ENCODE assay signal across 8 mouse cellular contexts in the genomic region with DNA sequence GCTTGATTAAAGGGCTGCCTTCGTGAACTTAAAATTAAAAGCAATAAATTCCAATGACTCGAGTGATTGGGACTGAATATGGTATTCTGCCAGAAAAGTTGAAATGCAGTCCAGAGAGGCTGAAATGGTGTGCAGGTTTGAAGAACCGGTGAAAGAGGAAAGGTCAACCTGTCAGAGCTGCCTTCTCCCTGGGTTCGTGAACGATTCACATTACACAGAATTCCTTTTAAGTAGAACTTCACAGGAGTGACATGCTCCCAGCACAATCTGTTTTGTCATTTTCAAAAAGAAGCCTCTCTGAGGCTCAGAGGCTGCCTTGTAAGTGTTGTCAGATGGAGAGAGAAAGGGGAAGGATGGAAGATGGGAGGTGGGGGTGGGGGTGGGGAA. TPM values are rescaled to one million over a fixed set of nuclear protein-coding genes. Genes with fewer than 3 reads are reported as not detected.
DNase-seq lines count a peak whose midpoint lies in the region; ATAC-seq and TF ChIP-seq lines count a peak whose summit lies in the region.

No protein-coding gene starts in this region.

- peaks cover 4% of the 10 kb centered on the region for H3K36me3 ChIP-seq in erythroblast, embryonic 14.5 days (ENCODE audit: control insufficient read depth)
- no peaks in the 10 kb centered on the region for H3K36me3 ChIP-seq in neural tube, embryonic 11.5 days (ENCODE audit: control insufficient read depth, insufficient read depth, low read length)
- H3K36me3 ChIP-seq in limb, embryonic 15.5 days: no peaks in the 10 kb centered on the region
- H3K36me3 ChIP-seq in stomach, postnatal 0 days (ENCODE audit: control insufficient read depth, insufficient read depth, low read length): no peaks in the 10 kb centered on the region

- peak overlapping the region; percentile 83 for H3K4me2 ChIP-seq in neural tube, embryonic 11.5 days (ENCODE audit: low read depth)
- H3K4me2 ChIP-seq in limb, embryonic 15.5 days: peak overlapping the region; percentile 85
- peak overlapping the region; percentile 94 for H3K4me2 ChIP-seq in stomach, postnatal 0 days (replicated peaks; ENCODE audit: low read depth)

- peak overlapping the region; percentile 74 for H3K4me3 ChIP-seq in erythroblast, embryonic 14.5 days (replicated peaks)
- peak overlapping the region; percentile 65 for H3K4me3 ChIP-seq in neural tube, embryonic 11.5 days (ENCODE audit: low read depth, low read length)
- peak overlapping the region; percentile 66 for H3K4me3 ChIP-seq in limb, embryonic 15.5 days
- peak overlapping the region; percentile 69 for H3K4me3 ChIP-seq in stomach, postnatal 0 days (ENCODE audit: low read depth, low read length)

- H3K27ac ChIP-seq in neural tube, embryonic 11.5 days (ENCODE audit: low read depth, low read length): no peak overlapping the region
- H3K27ac ChIP-seq in limb, embryonic 15.5 days: no peak overlapping the region; the same call in 1 of the 2 replicates
- no peak overlapping the region for H3K27ac ChIP-seq in stomach, postnatal 0 days (replicated peaks)

- H3K27me3 ChIP-seq in erythroblast, embryonic 14.5 days (ENCODE audit: control insufficient read depth): no peaks in the 10 kb centered on the region
- no peaks in the 10 kb centered on the region for H3K27me3 ChIP-seq in neural tube, embryonic 11.5 days (ENCODE audit: control insufficient read depth, insufficient read depth, low read length)
- H3K27me3 ChIP-seq in limb, embryonic 15.5 days: no peaks in the 10 kb centered on the region
- H3K27me3 ChIP-seq in stomach, postnatal 0 days (ENCODE audit: control insufficient read depth, insufficient read depth, low read length): no peaks in the 10 kb centered on the region

- no peak for DNase-seq in neural tube, embryonic 11.5 days (ENCODE audit: low spot score)
- DNase-seq in neural tube, embryonic 10.5 days (ENCODE audit: extremely low spot score, low spot score): no peak
- no peak for DNase-seq in stomach, postnatal 0 days (ENCODE audit: low spot score)
- no peak for DNase-seq in adrenal gland, adult 8-10 months
- DNase-seq in cerebellum, adult 18-20 months: no peak

- peaks cover 20% of the 10 kb centered on the region for H3K4me1 ChIP-seq in erythroblast, embryonic 14.5 days (ENCODE audit: control insufficient read depth)
- peaks cover 4% of the 10 kb centered on the region; the same call in 1 of the 2 replicates for H3K4me1 ChIP-seq in neural tube, embryonic 11.5 days (ENCODE audit: control insufficient read depth, insufficient read depth, low read length)
- peaks cover 16% of the 10 kb centered on the region for H3K4me1 ChIP-seq in limb, embryonic 15.5 days
- no peaks in the 10 kb centered on the region for H3K4me1 ChIP-seq in stomach, postnatal 0 days (replicated peaks; ENCODE audit: control insufficient read depth, insufficient read depth)

- no peak for TF ChIP-seq EP300 in stomach, postnatal 0 days (optimal IDR thresholded peaks at IDR 0.05)

- ATAC-seq in erythroblast, adult 5-6 weeks (replicated peaks; ENCODE audit: low FRiP score, poor library complexity, severe bottlenecking): no peak
- no peak for ATAC-seq in neural tube, embryonic 11.5 days (ENCODE audit: insufficient read depth, low FRiP score, low TSS enrichment)
- no peak for ATAC-seq in limb, embryonic 15.5 days (ENCODE audit: insufficient number of reproducible peaks, low FRiP score, low TSS enrichment, low read depth)
- ATAC-seq in stomach, postnatal 0 days (ENCODE audit: low FRiP score, low TSS enrichment): no peak

- TF ChIP-seq CTCF in stomach, postnatal 0 days (IDR thresholded peaks at IDR 0.05; ENCODE audit: low read depth): no peak

- H3K9ac ChIP-seq in neural tube, embryonic 11.5 days (ENCODE audit: low read length): peak overlapping the region; percentile 89
- peak overlapping the region; percentile 59; the same call in 1 of the 2 replicates for H3K9ac ChIP-seq in limb, embryonic 15.5 days
- H3K9ac ChIP-seq in stomach, postnatal 0 days (ENCODE audit: low read length): peak overlapping the region; percentile 83

- H3K9me3 ChIP-seq in erythroblast, embryonic 14.5 days (ENCODE audit: control insufficient read depth, low read length): no peaks in the 10 kb centered on the region
- H3K9me3 ChIP-seq in neural tube, embryonic 11.5 days (ENCODE audit: control insufficient read depth, low read length): no peaks in the 10 kb centered on the region
- no peaks in the 10 kb centered on the region for H3K9me3 ChIP-seq in limb, embryonic 15.5 days
- H3K9me3 ChIP-seq in stomach, postnatal 0 days (ENCODE audit: control insufficient read depth, low read length): no peaks in the 10 kb centered on the region

- 37% methylated on average over 5 of the region's 5 CpGs for WGBS in neural tube, embryonic 11.5 days
- 9% methylated on average over 5 of the region's 5 CpGs for WGBS in limb, embryonic 15.5 days
- 30% methylated on average over 5 of the region's 5 CpGs for WGBS in stomach, postnatal 0 days

RNA-seq across cellular contexts. Expression of gene Slc25a13, which starts 0.9 kb away (rescaled TPM):
- polyA plus RNA-seq in erythroblast, embryonic 14.5 days (2012): 0.16 and 0.31 TPM in 2 replicates
- 2.9 and 4.8 TPM in 2 replicates for total RNA-seq in erythroblast, adult 5-6 weeks (2015; ENCODE audit: low replicate concordance)
- total RNA-seq in erythroblast, adult 5-6 weeks (2017; ENCODE audit: low replicate concordance): 3.4 and 3.8 TPM in 2 replicates
- polyA plus RNA-seq in neural tube, embryonic 11.5 days (2014; fragmentation: Nextera tagmentation; extraction: Ambion mirVana): 32.9 and 33.3 TPM in 2 replicates
- polyA plus RNA-seq in limb, embryonic 15.5 days (2015; fragmentation: Nextera tagmentation; extraction: Ambion mirVana): 14.9 and 17.2 TPM in 2 replicates
- polyA plus RNA-seq in stomach, postnatal 0 days (2015; fragmentation: Nextera tagmentation; extraction: Ambion mirVana): 17.4 and 18.5 TPM in 2 replicates
- 10 to 100 TPM in 3 of 4 experiments, 1 to 10 TPM in 1; 9.9 to 18.3 (median 13.0) TPM for total RNA-seq in adrenal gland, adult 8-10 months (2022)

Comparison
In these comparisons a context has a peak if more than half of its experiments do, and no peak if none do; other contexts are left out.
1. RNA of gene Slc25a13, which starts 0.9 kb away (polyA plus RNA-seq): 32.9 to 33.3 TPM in neural tube, embryonic 11.5 days, 17.4 to 18.5 TPM in stomach, postnatal 0 days and 14.9 to 17.2 TPM in limb, embryonic 15.5 days; 0.16 to 0.31 TPM in erythroblast, embryonic 14.5 days; every median in the first group is over 10 times any median in the second.
2. Peak in every context shown above with its lines, with median percentiles within 50 percentile points of each other: H3K4me3 ChIP-seq, H3K4me2 ChIP-seq and H3K9ac ChIP-seq.